Mouse (Mus musculus): ENCODE measurements around the gene Slc52a3. TPM values are rescaled to one million over a fixed set of nuclear protein-coding genes. Genes with fewer than 3 reads are reported as not detected.

Slc52a3 gene
- polyA plus RNA-seq (2014; fragmentation: Nextera tagmentation; extraction: Ambion mirVana): 1.0 and 1.1 TPM in 2 replicates

GRCm38 (mm10) chr2:151996229-151997189 is at the start of gene Slc52a3:
Gene Slc52a3 (plus strand): TSS chr2:151996511.
- Histone ChIP-seq H3K4me1 (ENCODE audit: control insufficient read depth, insufficient read depth, low read length) (0 out of 2 replicates have a peak, but pooled peaks cover 2% of the 10 kb centered on the region), H3K36me3 (ENCODE audit: control insufficient read depth, insufficient read depth, low read length) (no peaks in the 10 kb centered on the region), H3K27me3 (ENCODE audit: control insufficient read depth, insufficient read depth, low read length) (peaks cover 33% of the 10 kb centered on the region), H3K4me2 (ENCODE audit: low read depth) (no peak within 1 kb of the TSS), H3K9me3 (ENCODE audit: control insufficient read depth, low read length) (no peaks in the 10 kb centered on the region), H3K4me3 (ENCODE audit: low read depth, low read length) (no peak within 1 kb of the TSS), H3K9ac (ENCODE audit: low read length) (no peak within 1 kb of the TSS), H3K27ac (ENCODE audit: low read depth, low read length) (no peak within 1 kb of the TSS)
- ATAC-seq (ENCODE audit: insufficient read depth, low FRiP score, low TSS enrichment) (peak; percentile 37; the same call in 1 of the 2 replicates), DNase-seq (ENCODE audit: low spot score) (peak; percentile 85)
- 6% methylated on average over 35 of the region's 35 CpGs for WGBS

GRCm38 (mm10) chr2:151947617-151948016 is 48.7 kb upstream of the Slc52a3 start:
- Histone ChIP-seq H3K27ac (ENCODE audit: low read depth, low read length) (no peak overlapping the region), H3K27me3 (ENCODE audit: control insufficient read depth, insufficient read depth, low read length) (no peaks in the 10 kb centered on the region), H3K36me3 (ENCODE audit: control insufficient read depth, insufficient read depth, low read length) (no peaks in the 10 kb centered on the region), H3K4me1 (ENCODE audit: control insufficient read depth, insufficient read depth, low read length) (no peaks in the 10 kb centered on the region), H3K9me3 (ENCODE audit: control insufficient read depth, low read length) (no peaks in the 10 kb centered on the region), H3K9ac (ENCODE audit: low read length) (no peak overlapping the region), H3K4me2 (ENCODE audit: low read depth) (no peak overlapping the region), H3K4me3 (ENCODE audit: low read depth, low read length) (no peak overlapping the region)
- ATAC-seq (ENCODE audit: insufficient read depth, low FRiP score, low TSS enrichment): no peak
- DNase-seq (ENCODE audit: low spot score): no peak
- whole genome bisulfite sequencing: 86% methylated on average over 2 of the region's 2 CpGs

- Histone ChIP-seq H3K9me3 (ENCODE audit: control insufficient read depth, low read length) (no peaks in the 10 kb centered on the region), H3K9ac (ENCODE audit: low read length) (no peak overlapping the region), H3K27ac (ENCODE audit: low read depth, low read length) (no peak overlapping the region), H3K4me3 (ENCODE audit: low read depth, low read length) (no peak overlapping the region), H3K36me3 (ENCODE audit: control insufficient read depth, insufficient read depth, low read length) (no peaks in the 10 kb centered on the region), H3K4me1 (ENCODE audit: control insufficient read depth, insufficient read depth, low read length) (no peaks in the 10 kb centered on the region), H3K4me2 (ENCODE audit: low read depth) (no peak overlapping the region), H3K27me3 (ENCODE audit: control insufficient read depth, insufficient read depth, low read length) (no peaks in the 10 kb centered on the region)
- DNase-seq (ENCODE audit: low spot score) (no peak), ATAC-seq (ENCODE audit: insufficient read depth, low FRiP score, low TSS enrichment) (no peak)
- 86% methylated on average over 7 of the region's 7 CpGs for WGBS
Measured at GRCm38 (mm10) chr2:151948311-151948710, 48.0 kb upstream of the Slc52a3 start.

- Histone ChIP-seq H3K4me1 (ENCODE audit: control insufficient read depth, insufficient read depth, low read length) (no peaks in the 10 kb centered on the region), H3K27me3 (ENCODE audit: control insufficient read depth, insufficient read depth, low read length) (no peaks in the 10 kb centered on the region), H3K9ac (ENCODE audit: low read length) (no peak overlapping the region), H3K4me2 (ENCODE audit: low read depth) (no peak overlapping the region), H3K9me3 (ENCODE audit: control insufficient read depth, low read length) (no peaks in the 10 kb centered on the region), H3K36me3 (ENCODE audit: control insufficient read depth, insufficient read depth, low read length) (no peaks in the 10 kb centered on the region), H3K4me3 (ENCODE audit: low read depth, low read length) (no peak overlapping the region), H3K27ac (ENCODE audit: low read depth, low read length) (no peak overlapping the region)
- WGBS: 63% methylated on average over 2 of the region's 2 CpGs
- no peak for DNase-seq (ENCODE audit: low spot score)
- no peak for ATAC-seq (ENCODE audit: insufficient read depth, low FRiP score, low TSS enrichment)
Measured at GRCm38 (mm10) chr2:151949082-151949774, 47.1 kb upstream of the Slc52a3 start.

GRCm38 (mm10) chr2:151953665-151954064 is 42.6 kb upstream of the Slc52a3 start:
- Histone ChIP-seq H3K27me3 (ENCODE audit: control insufficient read depth, insufficient read depth, low read length) (no peaks in the 10 kb centered on the region), H3K27ac (ENCODE audit: low read depth, low read length) (no peak overlapping the region), H3K4me3 (ENCODE audit: low read depth, low read length) (no peak overlapping the region), H3K9me3 (ENCODE audit: control insufficient read depth, low read length) (no peaks in the 10 kb centered on the region), H3K9ac (ENCODE audit: low read length) (no peak overlapping the region), H3K36me3 (ENCODE audit: control insufficient read depth, insufficient read depth, low read length) (no peaks in the 10 kb centered on the region), H3K4me2 (ENCODE audit: low read depth) (no peak overlapping the region), H3K4me1 (ENCODE audit: control insufficient read depth, insufficient read depth, low read length) (no peaks in the 10 kb centered on the region)
- no peak for ATAC-seq (ENCODE audit: insufficient read depth, low FRiP score, low TSS enrichment)
- 87% methylated on average over 8 of the region's 8 CpGs for WGBS
- no peak for DNase-seq (ENCODE audit: low spot score)

GRCm38 (mm10) chr2:151956500-151957137 is 39.7 kb upstream of the Slc52a3 start:
- no peak for ATAC-seq (ENCODE audit: insufficient read depth, low FRiP score, low TSS enrichment)
- Histone ChIP-seq H3K36me3 (ENCODE audit: control insufficient read depth, insufficient read depth, low read length) (no peaks in the 10 kb centered on the region), H3K9ac (ENCODE audit: low read length) (no peak overlapping the region), H3K4me3 (ENCODE audit: low read depth, low read length) (no peak overlapping the region), H3K27me3 (ENCODE audit: control insufficient read depth, insufficient read depth, low read length) (no peaks in the 10 kb centered on the region), H3K9me3 (ENCODE audit: control insufficient read depth, low read length) (no peaks in the 10 kb centered on the region), H3K27ac (ENCODE audit: low read depth, low read length) (no peak overlapping the region), H3K4me1 (ENCODE audit: control insufficient read depth, insufficient read depth, low read length) (0 out of 2 replicates have a peak, but pooled peaks cover 3% of the 10 kb centered on the region), H3K4me2 (ENCODE audit: low read depth) (no peak overlapping the region)
- DNase-seq (ENCODE audit: low spot score): no peak
- WGBS: 83% methylated on average over 4 of the region's 4 CpGs

- H3K4me1 ChIP-seq (ENCODE audit: control insufficient read depth, insufficient read depth, low read length): peaks cover 6% of the 10 kb centered on the region; the same call in 1 of the 2 replicates
- no peak overlapping the region for H3K4me3 ChIP-seq (ENCODE audit: low read depth, low read length)
- no peaks in the 10 kb centered on the region for H3K36me3 ChIP-seq (ENCODE audit: control insufficient read depth, insufficient read depth, low read length)
- no peak for DNase-seq (ENCODE audit: low spot score)
- ATAC-seq (ENCODE audit: insufficient read depth, low FRiP score, low TSS enrichment): no peak
- no peaks in the 10 kb centered on the region for H3K9me3 ChIP-seq (ENCODE audit: control insufficient read depth, low read length)
- no peak overlapping the region for H3K4me2 ChIP-seq (ENCODE audit: low read depth)
- H3K27me3 ChIP-seq (ENCODE audit: control insufficient read depth, insufficient read depth, low read length): no peaks in the 10 kb centered on the region
- no peak overlapping the region for H3K27ac ChIP-seq (ENCODE audit: low read depth, low read length)
- 31% methylated on average over 5 of the region's 5 CpGs for WGBS
- H3K9ac ChIP-seq (ENCODE audit: low read length): no peak overlapping the region
Measured at GRCm38 (mm10) chr2:151959274-151959673, 37.0 kb upstream of the Slc52a3 start.

- H3K36me3 ChIP-seq (ENCODE audit: control insufficient read depth, insufficient read depth, low read length): no peaks in the 10 kb centered on the region
- no peak for ATAC-seq (ENCODE audit: insufficient read depth, low FRiP score, low TSS enrichment)
- no peak for DNase-seq (ENCODE audit: low spot score)
- H3K4me2 ChIP-seq (ENCODE audit: low read depth): no peak overlapping the region
- H3K27ac ChIP-seq (ENCODE audit: low read depth, low read length): no peak overlapping the region
- no peak overlapping the region for H3K9ac ChIP-seq (ENCODE audit: low read length)
- no peak overlapping the region for H3K4me3 ChIP-seq (ENCODE audit: low read depth, low read length)
- no peaks in the 10 kb centered on the region for H3K27me3 ChIP-seq (ENCODE audit: control insufficient read depth, insufficient read depth, low read length)
- peaks cover 12% of the 10 kb centered on the region; the same call in 1 of the 2 replicates for H3K4me1 ChIP-seq (ENCODE audit: control insufficient read depth, insufficient read depth, low read length)
- 57% methylated on average over 9 of the region's 9 CpGs for WGBS
- no peaks in the 10 kb centered on the region for H3K9me3 ChIP-seq (ENCODE audit: control insufficient read depth, low read length)
Measured at GRCm38 (mm10) chr2:151961284-151962196, 34.8 kb upstream of the Slc52a3 start.

All from neural tube, embryonic 11.5 days (tissue).